Mouse (Mus musculus) C2C12 (cell line): ENCODE data around the gene Adarb2.

Experiments used
- CEBPB ChIP-seq: IDR thresholded peaks from one replicate; pipeline ENCODE4 v1.6.1; 2011; ENCODE audit warnings: low read depth, mild to moderate bottlenecking, control low read depth, moderate library complexity
- CTCF ChIP-seq: IDR thresholded peaks from one replicate; pipeline ENCODE4 v1.5.1; 2011; ENCODE audit not compliant: control insufficient read depth, insufficient read depth, insufficient read length
- FOSL1 ChIP-seq: IDR thresholded peaks from one replicate; pipeline ENCODE4 v1.8.0; 2011; ENCODE audit warnings: mild to moderate bottlenecking, low read length; ENCODE audit not compliant: poor library complexity, insufficient read depth, severe bottlenecking
- MAX ChIP-seq: IDR thresholded peaks from one replicate; pipeline ENCODE4 v1.6.1; 2011; ENCODE audit warnings: mild to moderate bottlenecking, control low read depth
- MYOD1 ChIP-seq: IDR thresholded peaks from one replicate; pipeline ENCODE4 v1.6.1; 2011; ENCODE audit warnings: low read depth; ENCODE audit not compliant: control insufficient read depth, insufficient read length
- MYOG ChIP-seq: IDR thresholded peaks from one replicate; pipeline ENCODE4 v1.6.1; 2011; ENCODE audit not compliant: control insufficient read depth, insufficient read length; ENCODE audit errors: extremely low read depth
- USF1 ChIP-seq: IDR thresholded peaks from one replicate; pipeline ENCODE4 v1.6.1; 2011; ENCODE audit warnings: low read depth, mild to moderate bottlenecking, control low read depth, moderate library complexity

DNA sequence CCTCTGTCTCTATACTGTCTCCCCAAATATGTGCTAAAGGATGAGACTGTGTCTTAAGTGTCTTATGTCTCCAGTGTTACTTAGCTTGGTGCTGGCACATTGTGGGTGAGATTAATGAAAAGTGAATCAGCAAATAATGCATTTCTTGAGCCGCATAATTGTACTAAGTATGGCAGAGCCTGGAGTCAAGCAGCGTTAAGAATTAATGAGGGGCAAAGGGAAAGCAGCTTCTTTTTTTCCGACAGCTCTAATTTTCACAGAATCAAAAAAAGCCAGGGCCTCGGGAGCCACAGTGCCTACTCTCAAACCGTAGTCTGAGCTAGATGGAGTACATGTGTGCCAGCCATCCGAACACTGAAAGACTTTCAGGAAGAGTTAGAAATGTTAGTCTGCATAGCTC lies 488.8 kb downstream of the Adarb2 start:
- TF ChIP-seq CTCF (no peak), USF1 (no peak), FOSL1 (no peak), CEBPB (no peak), MYOD1 (no peak), MAX (no peak), MYOG (no peak)
